Mouse (Mus musculus): Measurements from ENCODE around the gene 1700014D04Rik. TPM values are rescaled to one million over a fixed set of nuclear protein-coding genes. Genes with fewer than 3 reads are reported as not detected.
"Not testable (repeated sequence)": the region's sequence is repeated elsewhere in the genome, so short reads cannot be mapped to it uniquely, and the experiment has no call there.

The 1700014D04Rik gene
- polyA plus RNA-seq, 1 experiment from 2014 or later: 0.09 TPM

- DNase-seq (ENCODE audit: low spot score) (peak; percentile 29), ATAC-seq (ENCODE audit: insufficient read depth, low FRiP score, low TSS enrichment) (no peak)
- Histone ChIP-seq H3K36me3 (ENCODE audit: control insufficient read depth, insufficient read depth, low read length) (no peaks in the 10 kb centered on the region), H3K4me3 (ENCODE audit: low read depth, low read length) (no peak overlapping the region), H3K27ac (ENCODE audit: low read depth, low read length) (no peak overlapping the region), H3K27me3 (ENCODE audit: control insufficient read depth, insufficient read depth, low read length) (no peaks in the 10 kb centered on the region), H3K4me1 (ENCODE audit: control insufficient read depth, insufficient read depth, low read length) (no peaks in the 10 kb centered on the region), H3K4me2 (ENCODE audit: low read depth) (no peak overlapping the region), H3K9me3 (ENCODE audit: control insufficient read depth, low read length) (no peaks in the 10 kb centered on the region), H3K9ac (ENCODE audit: low read length) (no peak overlapping the region)
- WGBS: 72% methylated on average over 12 of the region's 12 CpGs
Observed at GRCm38 (mm10) chr13:59704562-59704961, 42.0 kb downstream of the 1700014D04Rik start.

GRCm38 (mm10) chr13:59703514-59703913 lies 43.0 kb downstream of the 1700014D04Rik start:
- no peak overlapping the region for H3K9ac ChIP-seq (ENCODE audit: low read length)
- no peak for DNase-seq (ENCODE audit: low spot score)
- no peak overlapping the region for H3K4me2 ChIP-seq (ENCODE audit: low read depth)
- no peaks in the 10 kb centered on the region for H3K27me3 ChIP-seq (ENCODE audit: control insufficient read depth, insufficient read depth, low read length)
- no peak for ATAC-seq (ENCODE audit: insufficient read depth, low FRiP score, low TSS enrichment)
- 86% methylated on average over 12 of the region's 12 CpGs for WGBS
- H3K9me3 ChIP-seq (ENCODE audit: control insufficient read depth, low read length): no peaks in the 10 kb centered on the region
- H3K4me1 ChIP-seq (ENCODE audit: control insufficient read depth, insufficient read depth, low read length): no peaks in the 10 kb centered on the region
- H3K27ac ChIP-seq (ENCODE audit: low read depth, low read length): no peak overlapping the region
- no peak overlapping the region for H3K4me3 ChIP-seq (ENCODE audit: low read depth, low read length)
- no peaks in the 10 kb centered on the region for H3K36me3 ChIP-seq (ENCODE audit: control insufficient read depth, insufficient read depth, low read length)

- not testable (repeated sequence) for H3K4me1 ChIP-seq (ENCODE audit: control insufficient read depth, insufficient read depth, low read length); H3K4me3 ChIP-seq (ENCODE audit: low read depth, low read length); H3K36me3 ChIP-seq (ENCODE audit: control insufficient read depth, insufficient read depth, low read length); H3K9me3 ChIP-seq (ENCODE audit: control insufficient read depth, low read length); ATAC-seq (ENCODE audit: insufficient read depth, low FRiP score, low TSS enrichment); H3K27me3 ChIP-seq (ENCODE audit: control insufficient read depth, insufficient read depth, low read length); H3K27ac ChIP-seq (ENCODE audit: low read depth, low read length); H3K4me2 ChIP-seq (ENCODE audit: low read depth); H3K9ac ChIP-seq (ENCODE audit: low read length)
- WGBS: 64% methylated on average over 1 of the region's 1 CpGs
- peak; percentile 5 for DNase-seq (ENCODE audit: low spot score)
Observed at GRCm38 (mm10) chr13:59700137-59700536, 46.4 kb downstream of the 1700014D04Rik start.

GRCm38 (mm10) chr13:59699131-59699530 lies 47.4 kb downstream of the 1700014D04Rik start:
- H3K27ac ChIP-seq (ENCODE audit: low read depth, low read length): no peak overlapping the region
- ATAC-seq (ENCODE audit: insufficient read depth, low FRiP score, low TSS enrichment) (no peak), DNase-seq (ENCODE audit: low spot score) (no peak)
- no peaks in the 10 kb centered on the region for H3K4me1 ChIP-seq (ENCODE audit: control insufficient read depth, insufficient read depth, low read length)
- 94% methylated on average over 8 of the region's 8 CpGs for WGBS
- H3K27me3 ChIP-seq (ENCODE audit: control insufficient read depth, insufficient read depth, low read length): no peaks in the 10 kb centered on the region
- no peaks in the 10 kb centered on the region for H3K36me3 ChIP-seq (ENCODE audit: control insufficient read depth, insufficient read depth, low read length)
- no peaks in the 10 kb centered on the region for H3K9me3 ChIP-seq (ENCODE audit: control insufficient read depth, low read length)
- no peak overlapping the region for H3K4me2 ChIP-seq (ENCODE audit: low read depth)
- H3K4me3 ChIP-seq (ENCODE audit: low read depth, low read length): no peak overlapping the region
- no peak overlapping the region for H3K9ac ChIP-seq (ENCODE audit: low read length)

- H3K27me3 ChIP-seq (ENCODE audit: control insufficient read depth, insufficient read depth, low read length): no peaks in the 10 kb centered on the region
- WGBS: 92% methylated on average over 7 of the region's 7 CpGs
Observed at GRCm38 (mm10) chr13:59695781-59696180, 50.8 kb downstream of the 1700014D04Rik start.

GRCm38 (mm10) chr13:59694008-59694407 lies 52.5 kb downstream of the 1700014D04Rik start, which contains the start of gene 4921517D22Rik:
4921517D22Rik (minus strand) TSS chr13:59694108.
- H3K9ac ChIP-seq (ENCODE audit: low read length): no peak within 1 kb of the TSS
- H3K4me3 ChIP-seq (ENCODE audit: low read depth, low read length): no peak within 1 kb of the TSS
- H3K36me3 ChIP-seq (ENCODE audit: control insufficient read depth, insufficient read depth, low read length): no peaks in the 10 kb centered on the region
- H3K27ac ChIP-seq (ENCODE audit: low read depth, low read length): no peak within 1 kb of the TSS
- WGBS: 90% methylated on average over 3 of the region's 3 CpGs
- peak; percentile 8 for DNase-seq (ENCODE audit: low spot score)
- ATAC-seq (ENCODE audit: insufficient read depth, low FRiP score, low TSS enrichment): no peak
- H3K9me3 ChIP-seq (ENCODE audit: control insufficient read depth, low read length): no peaks in the 10 kb centered on the region
- H3K27me3 ChIP-seq (ENCODE audit: control insufficient read depth, insufficient read depth, low read length): no peaks in the 10 kb centered on the region
- no peak within 1 kb of the TSS for H3K4me2 ChIP-seq (ENCODE audit: low read depth)
- H3K4me1 ChIP-seq (ENCODE audit: control insufficient read depth, insufficient read depth, low read length): no peaks in the 10 kb centered on the region

More at GRCm38 (mm10) chr13:59695781-59696180, 50.8 kb downstream of the 1700014D04Rik start:
- Histone ChIP-seq H3K4me2 (ENCODE audit: low read depth) (no peak overlapping the region), H3K4me3 (ENCODE audit: low read depth, low read length) (no peak overlapping the region), H3K36me3 (ENCODE audit: control insufficient read depth, insufficient read depth, low read length) (no peaks in the 10 kb centered on the region), H3K4me1 (ENCODE audit: control insufficient read depth, insufficient read depth, low read length) (no peaks in the 10 kb centered on the region), H3K9me3 (ENCODE audit: control insufficient read depth, low read length) (no peaks in the 10 kb centered on the region), H3K9ac (ENCODE audit: low read length) (no peak overlapping the region), H3K27ac (ENCODE audit: low read depth, low read length) (no peak overlapping the region)
- ATAC-seq (ENCODE audit: insufficient read depth, low FRiP score, low TSS enrichment) (no peak), DNase-seq (ENCODE audit: low spot score) (no peak)

GRCm38 (mm10) chr13:59691478-59691877 lies 55.1 kb downstream of the 1700014D04Rik start:
- Histone ChIP-seq H3K27ac (ENCODE audit: low read depth, low read length) (no peak overlapping the region), H3K9me3 (ENCODE audit: control insufficient read depth, low read length) (no peaks in the 10 kb centered on the region), H3K4me3 (ENCODE audit: low read depth, low read length) (no peak overlapping the region), H3K36me3 (ENCODE audit: control insufficient read depth, insufficient read depth, low read length) (no peaks in the 10 kb centered on the region), H3K9ac (ENCODE audit: low read length) (no peak overlapping the region), H3K4me1 (ENCODE audit: control insufficient read depth, insufficient read depth, low read length) (no peaks in the 10 kb centered on the region), H3K27me3 (ENCODE audit: control insufficient read depth, insufficient read depth, low read length) (no peaks in the 10 kb centered on the region), H3K4me2 (ENCODE audit: low read depth) (no peak overlapping the region)
- peak; percentile 31 for DNase-seq (ENCODE audit: low spot score)
- no peak for ATAC-seq (ENCODE audit: insufficient read depth, low FRiP score, low TSS enrichment)
- WGBS: 41% methylated on average over 10 of the region's 10 CpGs

Other genes with a start within 250 kb of the 1700014D04Rik start
- gene Agtpbp1, start 161.5 kb downstream of the 1700014D04Rik start, polyA plus RNA-seq (2014; fragmentation: Nextera tagmentation; extraction: Ambion mirVana): 24.6 and 33.5 TPM in 2 replicates
- gene Naa35, start 161.5 kb downstream of the 1700014D04Rik start, polyA plus RNA-seq (2014; fragmentation: Nextera tagmentation; extraction: Ambion mirVana): 115 and 118 TPM in 2 replicates
- 138 and 142 TPM in 2 replicates for gene Golm1, start 70.9 kb downstream of the 1700014D04Rik start, polyA plus RNA-seq (2014; fragmentation: Nextera tagmentation; extraction: Ambion mirVana)
- not detected in 2 replicates for gene 4921517D22Rik, start 52.6 kb downstream of the 1700014D04Rik start, polyA plus RNA-seq (2014; fragmentation: Nextera tagmentation; extraction: Ambion mirVana)
- 0.04 TPM in 1 of 2 replicates, not detected in the other for gene Spata31d1a, start 36.4 kb downstream of the 1700014D04Rik start, polyA plus RNA-seq (2014; fragmentation: Nextera tagmentation; extraction: Ambion mirVana)
- not detected in 2 replicates for gene Spata31d1b, start 34.5 kb downstream of the 1700014D04Rik start, polyA plus RNA-seq (2014; fragmentation: Nextera tagmentation; extraction: Ambion mirVana)
- not detected in 2 replicates for gene Spata31d1d, start 15.0 kb downstream of the 1700014D04Rik start, polyA plus RNA-seq (2014; fragmentation: Nextera tagmentation; extraction: Ambion mirVana)
- 131 and 132 TPM in 2 replicates for gene Isca1, start 23.1 kb upstream of the 1700014D04Rik start, polyA plus RNA-seq (2014; fragmentation: Nextera tagmentation; extraction: Ambion mirVana)
- gene Gm49354, start 35.5 kb upstream of the 1700014D04Rik start, polyA plus RNA-seq (2014; fragmentation: Nextera tagmentation; extraction: Ambion mirVana): not detected in 2 replicates
- gene Tut7, start 76.4 kb upstream of the 1700014D04Rik start, polyA plus RNA-seq (2014; fragmentation: Nextera tagmentation; extraction: Ambion mirVana): 51.8 and 53.4 TPM in 2 replicates

Data from neural tube, embryonic 11.5 days (tissue).